Mouse (Mus musculus): ENCODE data around the gene Shisa9. TPM values are rescaled to one million over a fixed set of nuclear protein-coding genes. Genes with fewer than 3 reads are reported as not detected.

Gene Shisa9
- polyA plus RNA-seq, 1 experiment from 2014 or later: 0.83 TPM

GRCm38 (mm10) chr16:12233288-12233687, 249.4 kb downstream of the Shisa9 start:
- no peak overlapping the region for H3K27ac ChIP-seq
- 82% methylated on average over 3 of the region's 3 CpGs for WGBS
- no peak for ATAC-seq (ENCODE audit: insufficient number of reproducible peaks, insufficient read depth, low FRiP score, low TSS enrichment)

DNA sequence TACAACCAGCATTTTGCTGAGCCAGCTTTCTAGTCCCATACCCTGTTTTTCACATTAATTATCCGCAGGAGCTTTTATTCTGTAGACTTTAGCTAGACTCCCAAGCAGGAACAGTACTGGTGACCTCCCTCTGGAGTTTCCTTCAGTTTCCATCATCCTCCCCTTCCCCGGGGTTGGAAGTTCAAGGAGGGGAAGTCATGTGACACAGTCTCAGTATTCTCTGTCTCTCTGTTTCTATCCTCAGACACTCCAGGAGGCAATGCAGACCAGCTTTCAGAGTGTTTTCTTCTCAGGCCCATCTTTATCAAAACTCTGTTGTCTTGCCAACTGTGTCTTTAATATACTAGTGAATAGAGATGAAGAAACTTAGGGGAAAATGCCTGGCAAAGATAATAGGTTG, 250.4 kb downstream of the Shisa9 start:
- Histone ChIP-seq H3K9me3 (no peaks in the 10 kb centered on the region), H3K27me3 (no peaks in the 10 kb centered on the region), H3K4me1 (no peaks in the 10 kb centered on the region), H3K36me3 (no peaks in the 10 kb centered on the region), H3K27ac (no peak overlapping the region), H3K9ac (no peak overlapping the region), H3K4me2 (replicated peaks) (no peak overlapping the region), H3K4me3 (no peak overlapping the region)
- no peak for ATAC-seq (ENCODE audit: insufficient number of reproducible peaks, insufficient read depth, low FRiP score, low TSS enrichment)
- 50% methylated on average over 2 of the region's 2 CpGs for WGBS

More at GRCm38 (mm10) chr16:12233288-12233687, 249.4 kb downstream of the Shisa9 start:
- Histone ChIP-seq H3K4me3 (no peak overlapping the region), H3K27me3 (no peaks in the 10 kb centered on the region), H3K9ac (no peak overlapping the region), H3K36me3 (no peaks in the 10 kb centered on the region), H3K9me3 (no peaks in the 10 kb centered on the region), H3K4me2 (replicated peaks) (no peak overlapping the region), H3K4me1 (no peaks in the 10 kb centered on the region)

DNA sequence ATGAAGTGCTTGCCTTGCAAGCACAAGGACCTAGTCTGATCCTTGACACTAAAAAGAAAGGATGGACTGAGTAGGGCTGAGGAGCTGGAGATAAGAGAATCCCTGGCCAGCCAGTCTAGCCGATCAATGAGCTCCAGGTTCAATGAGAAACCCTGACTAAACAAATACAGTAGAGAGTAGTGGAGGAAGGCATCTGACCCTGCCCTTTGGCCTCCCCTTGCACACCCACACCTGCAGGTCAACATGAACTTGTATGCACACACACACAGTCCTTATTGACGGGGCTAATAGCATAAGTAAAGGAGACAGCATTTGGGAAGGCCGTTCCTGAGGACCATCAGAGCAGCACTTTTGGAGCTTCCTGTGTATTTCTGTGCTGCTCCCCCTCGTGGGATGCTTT, 254.7 kb downstream of the Shisa9 start:
- H3K36me3 ChIP-seq: no peaks in the 10 kb centered on the region
- H3K4me2 ChIP-seq (replicated peaks): no peak overlapping the region
- no peak overlapping the region for H3K9ac ChIP-seq
- WGBS: 69% methylated on average over 4 of the region's 4 CpGs
- no peaks in the 10 kb centered on the region for H3K27me3 ChIP-seq
- ATAC-seq (ENCODE audit: insufficient number of reproducible peaks, insufficient read depth, low FRiP score, low TSS enrichment): no peak
- no peaks in the 10 kb centered on the region for H3K9me3 ChIP-seq
- no peaks in the 10 kb centered on the region for H3K4me1 ChIP-seq
- no peak overlapping the region for H3K27ac ChIP-seq
- H3K4me3 ChIP-seq: no peak overlapping the region

GRCm38 (mm10) chr16:12259361-12259760, 275.4 kb downstream of the Shisa9 start:
- H3K27ac ChIP-seq: no peak overlapping the region
- no peaks in the 10 kb centered on the region for H3K27me3 ChIP-seq
- no peak overlapping the region for H3K4me3 ChIP-seq
- H3K9me3 ChIP-seq: no peaks in the 10 kb centered on the region
- 9% methylated on average over 2 of the region's 2 CpGs for WGBS
- no peak overlapping the region for H3K4me2 ChIP-seq (replicated peaks)
- no peaks in the 10 kb centered on the region for H3K4me1 ChIP-seq
- no peak for ATAC-seq (ENCODE audit: insufficient number of reproducible peaks, insufficient read depth, low FRiP score, low TSS enrichment)
- no peak overlapping the region for H3K9ac ChIP-seq
- no peaks in the 10 kb centered on the region for H3K36me3 ChIP-seq

- no peaks in the 10 kb centered on the region for H3K27me3 ChIP-seq
- no peak overlapping the region for H3K27ac ChIP-seq
- no peak for ATAC-seq (ENCODE audit: insufficient number of reproducible peaks, insufficient read depth, low FRiP score, low TSS enrichment)
- 93% methylated on average over 2 of the region's 2 CpGs for WGBS
- H3K36me3 ChIP-seq: no peaks in the 10 kb centered on the region
- H3K9ac ChIP-seq: no peak overlapping the region
- no peaks in the 10 kb centered on the region for H3K4me1 ChIP-seq
- no peak overlapping the region for H3K4me3 ChIP-seq
- no peaks in the 10 kb centered on the region for H3K9me3 ChIP-seq
- no peak overlapping the region for H3K4me2 ChIP-seq (replicated peaks)
Measured at GRCm38 (mm10) chr16:12265828-12266227, 281.9 kb downstream of the Shisa9 start.

DNA sequence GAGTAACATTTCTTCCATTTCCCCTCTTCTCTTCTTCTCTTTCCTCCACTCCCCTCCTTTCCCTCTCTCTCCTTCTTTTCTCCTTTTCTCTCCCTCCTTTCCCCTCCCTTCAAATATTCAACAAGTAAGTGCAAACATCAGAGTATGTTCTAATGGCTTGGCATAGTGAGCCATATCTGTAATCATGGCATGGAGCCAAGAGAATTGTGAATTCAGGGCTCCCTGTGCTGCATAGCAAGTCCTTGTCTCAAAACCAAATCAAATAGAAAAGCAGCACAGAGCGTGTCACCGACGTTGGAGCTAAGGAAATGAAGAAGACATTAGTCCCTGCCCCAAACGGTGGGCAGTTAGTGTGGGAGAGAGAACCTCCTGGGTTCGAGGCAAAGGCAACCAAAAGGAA, 316.6 kb downstream of the Shisa9 start:
- Histone ChIP-seq H3K9ac (no peak overlapping the region), H3K27me3 (no peaks in the 10 kb centered on the region), H3K4me2 (replicated peaks) (no peak overlapping the region), H3K36me3 (no peaks in the 10 kb centered on the region), H3K4me1 (no peaks in the 10 kb centered on the region), H3K27ac (no peak overlapping the region), H3K4me3 (no peak overlapping the region), H3K9me3 (no peaks in the 10 kb centered on the region)
- ATAC-seq (ENCODE audit: insufficient number of reproducible peaks, insufficient read depth, low FRiP score, low TSS enrichment): no peak
- 79% methylated on average over 5 of the region's 5 CpGs for WGBS

DNA sequence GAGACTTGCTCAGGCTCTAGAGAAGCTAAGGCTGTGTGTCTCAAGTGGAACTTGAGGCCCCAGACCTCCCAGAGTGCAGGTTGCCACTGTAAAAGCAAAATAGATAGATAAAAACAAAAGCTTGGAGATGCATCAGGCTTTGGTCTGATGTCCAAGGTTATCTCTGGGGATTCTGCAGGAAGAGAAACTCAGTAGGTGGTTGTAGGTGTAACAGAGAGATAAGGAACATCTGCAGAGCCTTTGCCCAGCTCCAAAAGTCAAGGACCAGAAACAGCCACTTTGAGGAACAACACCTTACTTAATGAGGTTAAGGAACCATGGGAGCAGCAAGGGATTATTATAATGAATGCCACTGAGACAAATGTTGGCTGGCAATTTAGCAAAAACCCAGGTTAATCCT, 319.5 kb downstream of the Shisa9 start:
- H3K27ac ChIP-seq: no peak overlapping the region

DNA sequence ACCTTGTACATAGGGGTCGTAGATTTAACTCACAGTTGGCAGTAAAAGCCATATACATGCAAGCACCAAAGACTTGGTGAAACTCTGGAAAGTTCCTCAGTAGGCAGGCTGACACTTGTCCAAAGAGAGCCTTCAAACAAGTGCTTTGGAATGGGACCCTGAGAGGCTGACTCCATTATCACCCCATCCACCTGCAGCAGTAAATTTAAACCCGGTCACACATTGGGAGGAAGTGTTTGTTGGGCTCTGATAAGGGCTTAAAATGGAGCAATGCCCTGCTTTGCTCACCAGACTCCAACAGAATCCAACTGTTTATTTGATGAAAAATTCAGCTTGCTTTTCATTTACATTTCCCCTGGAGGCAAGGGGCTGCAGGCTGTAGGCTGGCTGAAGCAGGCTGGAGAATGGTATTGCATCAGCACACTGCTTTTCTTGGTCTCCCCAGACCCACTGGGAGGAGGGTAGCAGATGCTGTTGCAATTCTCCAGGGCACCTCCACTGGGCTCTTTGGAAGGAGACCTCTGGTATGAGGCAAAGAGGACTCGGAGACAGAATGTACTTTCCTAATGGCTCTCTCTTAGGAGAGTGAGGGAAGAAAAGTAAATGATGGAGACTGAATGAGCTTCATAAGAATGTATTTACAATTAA, 323.5 kb downstream of the Shisa9 start:
- Histone ChIP-seq H3K9ac (no peak overlapping the region), H3K27me3 (no peaks in the 10 kb centered on the region), H3K27ac (no peak overlapping the region), H3K9me3 (no peaks in the 10 kb centered on the region), H3K4me3 (no peak overlapping the region), H3K36me3 (no peaks in the 10 kb centered on the region), H3K4me2 (replicated peaks) (no peak overlapping the region), H3K4me1 (no peaks in the 10 kb centered on the region)
- 77% methylated on average over 3 of the region's 3 CpGs for WGBS
- no peak for ATAC-seq (ENCODE audit: insufficient number of reproducible peaks, insufficient read depth, low FRiP score, low TSS enrichment)

More for the DNA sequence above, 319.5 kb downstream of the Shisa9 start:
- Histone ChIP-seq H3K4me3 (no peak overlapping the region), H3K4me1 (no peaks in the 10 kb centered on the region), H3K4me2 (replicated peaks) (no peak overlapping the region), H3K9me3 (no peaks in the 10 kb centered on the region), H3K9ac (no peak overlapping the region), H3K36me3 (no peaks in the 10 kb centered on the region), H3K27me3 (no peaks in the 10 kb centered on the region)
- ATAC-seq (ENCODE audit: insufficient number of reproducible peaks, insufficient read depth, low FRiP score, low TSS enrichment): no peak

DNA sequence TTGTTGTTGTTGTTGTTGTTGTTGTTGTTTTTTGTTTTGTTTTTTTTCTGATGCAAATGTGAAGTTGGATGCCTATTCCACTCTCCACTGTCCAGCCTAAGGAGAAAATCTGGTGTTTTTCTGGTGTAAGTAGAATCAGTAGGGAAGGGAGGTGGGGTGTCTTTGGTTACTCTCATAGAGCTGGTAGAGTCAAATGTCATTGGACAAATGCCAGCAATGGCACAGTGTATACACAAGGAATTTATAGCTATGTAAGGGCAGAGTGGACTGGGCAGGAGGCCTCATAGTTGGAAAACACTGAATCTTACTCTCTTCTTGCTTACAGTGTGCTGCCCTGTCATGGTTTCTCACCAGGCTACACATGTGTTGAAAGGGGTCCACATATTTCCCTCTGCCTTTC, 325.9 kb downstream of the Shisa9 start:
- H3K9me3 ChIP-seq: no peaks in the 10 kb centered on the region

GRCm38 (mm10) chr16:12315627-12316026, 331.7 kb downstream of the Shisa9 start:
- H3K27me3 ChIP-seq: no peaks in the 10 kb centered on the region
- H3K4me2 ChIP-seq (replicated peaks): no peak overlapping the region
- no peaks in the 10 kb centered on the region for H3K9me3 ChIP-seq
- no peaks in the 10 kb centered on the region for H3K36me3 ChIP-seq
- no peak overlapping the region for H3K9ac ChIP-seq
- H3K4me3 ChIP-seq: no peak overlapping the region
- no peaks in the 10 kb centered on the region for H3K4me1 ChIP-seq
- no peak for ATAC-seq (ENCODE audit: insufficient number of reproducible peaks, insufficient read depth, low FRiP score, low TSS enrichment)
- no peak overlapping the region for H3K27ac ChIP-seq

More for the DNA sequence above, 325.9 kb downstream of the Shisa9 start:
- ATAC-seq (ENCODE audit: insufficient number of reproducible peaks, insufficient read depth, low FRiP score, low TSS enrichment): no peak
- Histone ChIP-seq H3K9ac (no peak overlapping the region), H3K4me3 (no peak overlapping the region), H3K27me3 (no peaks in the 10 kb centered on the region), H3K36me3 (no peaks in the 10 kb centered on the region), H3K4me2 (replicated peaks) (no peak overlapping the region), H3K27ac (no peak overlapping the region), H3K4me1 (no peaks in the 10 kb centered on the region)

Other genes with a start within 250 kb of the Shisa9 start
- 18.3 and 19.4 TPM in 2 replicates for gene Cpped1, start 74.7 kb upstream of the Shisa9 start, polyA plus RNA-seq (2016; fragmentation: Nextera tagmentation; extraction: Ambion mirVana)